Mouse (Mus musculus): ENCODE measurements around the gene Esam. TPM values are rescaled to one million over a fixed set of nuclear protein-coding genes. Genes with fewer than 3 reads are reported as not detected.

Esam gene
- 10 to 100 TPM; 66.9 to 79.2 TPM for total RNA-seq (2021)

- DNase-seq = peak; percentile 82
- intact Hi-C loops (cut with DNase I) = loop anchor here (1.0 to 5.0 kb wide), 3 partner anchors 39 to 86 kb away; partner anchors contain the start of genes Msantd2 and Spa17
Observed at GRCm38 (mm10) chr9:37527396-37528224, at the start of gene Esam. Gene Esam, plus strand, starts transcription at chr9:37528078.

GRCm38 (mm10) chr9:37485146-37485545 lies 42.7 kb upstream of the Esam start:
- intact Hi-C loops (cut with DNase I) = no loop called here
- DNase-seq = no peak

- intact Hi-C loops (cut with DNase I) = loop anchor here (1.0 to 2.0 kb wide), 2 partner anchors 25 to 39 kb away; no protein-coding TSS in a partner anchor
- DNase-seq = no peak
Observed at GRCm38 (mm10) chr9:37488041-37488440, 39.8 kb upstream of the Esam start.

GRCm38 (mm10) chr9:37488611-37489396 lies 39.1 kb upstream of the Esam start, which contains the start of gene Msantd2:
Gene Msantd2, plus strand, starts transcription at chr9:37489319.
- intact Hi-C loops (cut with DNase I) = loop anchor here (1.0 to 2.0 kb wide), 2 partner anchors 26 to 38 kb away; no protein-coding TSS in a partner anchor
- peak; percentile 91 to 95 for DNase-seq

- intact Hi-C loops (cut with DNase I) = loop anchor here (2.0 kb wide), 1 partner anchor 37 kb away; no protein-coding TSS in a partner anchor
- DNase-seq = peak; percentile 35 to 42
Observed at GRCm38 (mm10) chr9:37489446-37490120, 38.3 kb upstream of the Esam start.

- intact Hi-C loops (cut with DNase I) = no loop called here
Observed at GRCm38 (mm10) chr9:37495761-37496160, 32.1 kb upstream of the Esam start.

DNA sequence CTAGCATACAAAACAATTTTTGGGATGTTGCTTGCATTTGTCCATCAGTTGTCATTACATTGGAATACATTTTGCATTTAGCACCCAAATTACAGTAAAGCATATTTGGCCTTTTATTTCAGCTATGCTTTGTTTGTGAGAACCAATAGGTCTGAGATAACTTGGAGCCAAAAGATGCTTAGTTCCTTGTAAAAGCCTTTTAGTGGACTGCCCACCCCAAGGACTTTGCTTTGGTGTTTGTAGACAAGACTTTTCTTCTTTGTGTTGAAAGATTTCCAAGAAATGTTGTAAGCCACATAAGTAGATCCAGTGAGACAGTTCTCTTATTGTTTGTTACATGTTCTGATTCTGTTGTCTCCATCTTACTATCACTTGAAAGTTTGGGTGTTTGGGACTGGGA lies 31.6 kb upstream of the Esam start:
- intact Hi-C loops (cut with DNase I) = no loop called here
- DNase-seq = no peak

More at GRCm38 (mm10) chr9:37495761-37496160, 32.1 kb upstream of the Esam start:
- DNase-seq = no peak

GRCm38 (mm10) chr9:37500201-37500600 lies 27.7 kb upstream of the Esam start:
- intact Hi-C loops (cut with DNase I) = no loop called here
- DNase-seq = no peak

- no peak for DNase-seq
- intact Hi-C loops (cut with DNase I) = no loop called here
Observed at GRCm38 (mm10) chr9:37501170-37501569, 26.7 kb upstream of the Esam start.

GRCm38 (mm10) chr9:37504348-37504747 lies 23.5 kb upstream of the Esam start:
- no peak for DNase-seq

DNA sequence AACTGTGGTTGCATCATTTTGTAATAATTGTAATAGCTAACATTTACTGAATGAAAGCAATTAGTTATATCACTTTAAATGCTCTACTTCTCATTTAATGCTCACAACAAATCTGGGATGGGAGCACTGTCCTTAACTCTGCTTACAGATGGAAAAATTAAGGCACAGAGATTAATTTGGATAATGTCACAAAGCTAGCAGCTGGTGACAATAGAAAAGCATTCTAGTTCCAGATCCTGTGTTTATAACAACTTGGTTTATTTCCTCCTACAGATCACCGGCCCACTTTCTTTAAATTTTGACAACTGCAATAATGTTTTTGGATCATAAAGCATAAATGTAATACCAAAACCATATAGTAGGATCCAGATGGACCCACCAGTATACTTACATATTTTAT lies 21.9 kb upstream of the Esam start:
- DNase-seq = no peak
- intact Hi-C loops (cut with DNase I) = no loop called here

More at GRCm38 (mm10) chr9:37504348-37504747, 23.5 kb upstream of the Esam start:
- intact Hi-C loops (cut with DNase I) = no loop called here

GRCm38 (mm10) chr9:37512097-37512496 lies 15.8 kb upstream of the Esam start:
- DNase-seq = no peak
- intact Hi-C loops (cut with DNase I) = loop anchor here (5.0 kb wide), 1 partner anchor 50 kb away; no protein-coding TSS in a partner anchor

DNA sequence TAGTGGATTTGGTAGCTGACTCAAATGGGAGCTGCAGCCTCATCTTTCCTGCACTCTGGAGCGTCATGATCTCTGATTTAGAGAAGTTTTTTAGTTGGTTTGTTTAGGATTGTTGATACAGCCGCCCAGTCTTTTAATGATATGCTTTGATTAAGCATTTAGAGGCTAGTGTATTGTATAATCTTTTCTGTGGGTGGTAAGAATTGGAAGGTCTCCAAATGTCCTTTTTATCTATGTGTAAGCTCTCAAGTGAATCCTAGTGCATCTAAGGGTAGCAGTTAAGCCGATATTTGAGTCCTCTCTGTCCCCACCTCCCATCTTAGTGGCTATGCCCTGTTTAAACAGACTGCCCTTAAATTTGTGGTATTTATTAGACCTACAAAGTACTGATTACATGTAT lies 13.4 kb upstream of the Esam start:
- intact Hi-C loops (cut with DNase I) = loop anchor here (5.0 kb wide), 1 partner anchor 52 kb away; no protein-coding TSS in a partner anchor
- no peak for DNase-seq

DNA sequence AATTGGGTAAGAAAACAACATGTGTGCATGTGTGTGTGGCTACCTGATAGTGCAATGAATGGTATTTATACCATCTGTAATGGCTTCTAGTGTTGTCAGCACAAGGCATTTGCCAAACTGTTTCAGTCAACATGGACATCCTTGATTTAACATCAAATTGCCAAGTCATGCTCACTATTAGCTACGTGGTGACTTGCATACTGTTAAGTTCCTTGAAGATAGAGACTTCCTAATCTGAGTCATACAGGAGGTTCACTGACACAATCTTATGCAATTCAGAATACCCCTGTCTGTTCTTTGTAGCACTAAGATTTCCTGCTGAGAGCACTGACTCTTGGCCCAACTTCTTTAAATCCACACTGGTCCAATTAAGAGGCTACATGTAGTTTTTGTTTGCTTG lies 10.4 kb upstream of the Esam start:
- DNase-seq = no peak
- intact Hi-C loops (cut with DNase I) = no loop called here

DNA sequence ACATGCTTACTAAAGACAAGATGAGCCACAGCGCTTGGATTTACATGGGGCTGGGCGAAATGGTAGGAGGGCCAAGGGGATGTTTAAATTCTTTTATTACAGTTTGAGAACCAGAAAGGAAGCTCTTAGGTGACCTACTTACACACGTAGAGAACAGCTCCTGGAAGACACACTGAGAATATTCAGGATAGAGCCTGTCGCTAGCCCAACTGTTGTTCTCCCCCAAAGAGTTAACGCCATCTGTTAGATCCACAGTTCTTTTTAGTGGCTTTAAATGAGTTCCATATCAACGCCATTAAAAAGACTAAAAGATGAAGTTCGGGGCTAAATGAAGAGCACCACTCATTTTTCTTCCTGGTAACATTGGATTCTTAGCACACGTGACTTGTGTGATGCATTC lies 8.9 kb upstream of the Esam start:
- DNase-seq = no peak
- intact Hi-C loops (cut with DNase I) = no loop called here

DNA sequence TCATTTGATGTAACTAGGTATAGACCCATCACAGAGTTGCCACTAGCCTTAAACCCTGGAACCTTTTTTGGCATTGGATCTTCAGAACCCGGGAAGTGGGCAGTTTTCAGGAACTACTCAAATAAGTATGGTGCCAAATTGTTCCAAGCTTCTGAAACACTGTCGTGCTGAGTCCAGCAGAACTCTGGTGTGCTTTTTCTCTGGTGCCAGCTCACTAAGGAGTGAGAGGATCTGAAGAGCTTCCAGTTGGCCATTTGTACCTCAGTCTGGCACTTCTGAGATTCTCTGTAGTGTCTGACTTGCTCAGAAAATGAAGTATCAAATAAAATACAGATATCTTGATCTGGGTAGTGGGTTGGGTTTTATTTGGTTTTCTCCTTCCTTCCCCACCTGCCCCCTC lies 7.9 kb upstream of the Esam start:
- DNase-seq = no peak
- intact Hi-C loops (cut with DNase I) = no loop called here

DNA sequence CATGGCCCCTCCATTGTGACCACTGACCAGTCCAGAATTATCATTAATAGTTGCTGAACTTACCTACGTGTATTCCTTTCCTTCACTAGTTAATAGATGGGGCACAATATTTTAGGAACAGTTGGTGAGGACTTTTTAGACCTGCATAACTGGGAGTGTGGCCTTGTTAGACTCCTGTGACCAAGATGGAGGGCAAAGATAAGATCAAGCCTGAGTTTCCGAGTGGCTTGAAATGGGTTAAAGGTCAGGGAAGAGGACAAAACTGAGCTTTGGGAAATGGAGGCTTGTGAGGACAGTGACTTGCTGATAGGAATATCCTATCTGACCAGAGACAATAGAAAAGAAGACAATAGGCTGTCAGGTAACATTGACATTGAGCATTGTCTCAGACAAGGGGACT lies 2.4 kb upstream of the Esam start:
- intact Hi-C loops (cut with DNase I) = loop anchor here (5.0 kb wide), 1 partner anchor 63 kb away; no protein-coding TSS in a partner anchor
- no peak for DNase-seq

DNA sequence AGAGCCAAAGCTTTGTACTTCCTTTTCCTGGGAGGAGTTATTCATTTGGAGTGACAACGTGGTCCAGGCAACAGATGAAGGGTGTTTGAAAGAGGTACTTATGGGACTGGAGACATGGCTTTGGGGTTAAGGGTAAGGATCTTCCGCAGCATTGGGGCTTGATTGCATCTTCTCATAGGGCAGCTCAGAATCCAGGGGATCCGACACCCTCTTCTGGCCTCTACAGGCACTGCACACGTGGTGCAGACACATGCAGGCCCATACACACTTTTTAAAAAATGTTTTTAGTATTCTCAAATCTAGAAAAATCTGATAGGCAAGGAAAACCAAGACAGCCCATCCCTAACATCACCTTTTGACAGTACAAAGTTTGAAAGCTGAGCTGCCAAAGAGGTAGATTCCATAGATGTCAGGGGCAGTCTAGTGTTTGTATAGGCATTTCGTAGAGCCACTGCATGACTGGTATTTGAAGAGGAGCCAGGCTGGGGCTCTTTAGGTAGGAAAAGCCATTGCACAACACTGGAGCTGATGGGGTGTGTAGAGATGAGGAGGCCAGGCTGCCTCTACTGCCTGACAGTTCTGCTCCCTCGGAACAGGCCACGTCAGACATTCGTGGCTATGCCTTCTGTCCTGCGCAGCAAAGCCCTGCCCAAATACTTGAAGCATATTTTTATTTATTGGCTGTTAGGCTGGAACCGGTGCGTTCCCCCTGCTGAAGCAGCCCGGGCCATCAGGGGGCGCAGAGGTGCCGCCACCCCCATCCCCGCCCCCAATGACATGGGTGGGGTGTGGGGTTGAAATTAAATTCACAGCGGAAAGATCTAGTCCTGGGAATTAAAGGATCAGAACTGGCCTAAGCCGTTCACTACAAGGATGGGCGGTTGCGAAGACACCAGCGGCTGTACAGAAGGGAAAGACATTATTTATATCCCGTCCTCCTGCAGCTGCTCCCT lies 1.2 kb upstream of the Esam start:
- DNase-seq = peak; percentile 55 to 61
- intact Hi-C loops (cut with DNase I) = loop anchor here (2.0 to 5.0 kb wide), 2 partner anchors 38 to 64 kb away; partner anchors contain the start of gene Msantd2
